Comparison of ENCODE assay signal across 28 mouse cellular contexts in the genomic region with DNA sequence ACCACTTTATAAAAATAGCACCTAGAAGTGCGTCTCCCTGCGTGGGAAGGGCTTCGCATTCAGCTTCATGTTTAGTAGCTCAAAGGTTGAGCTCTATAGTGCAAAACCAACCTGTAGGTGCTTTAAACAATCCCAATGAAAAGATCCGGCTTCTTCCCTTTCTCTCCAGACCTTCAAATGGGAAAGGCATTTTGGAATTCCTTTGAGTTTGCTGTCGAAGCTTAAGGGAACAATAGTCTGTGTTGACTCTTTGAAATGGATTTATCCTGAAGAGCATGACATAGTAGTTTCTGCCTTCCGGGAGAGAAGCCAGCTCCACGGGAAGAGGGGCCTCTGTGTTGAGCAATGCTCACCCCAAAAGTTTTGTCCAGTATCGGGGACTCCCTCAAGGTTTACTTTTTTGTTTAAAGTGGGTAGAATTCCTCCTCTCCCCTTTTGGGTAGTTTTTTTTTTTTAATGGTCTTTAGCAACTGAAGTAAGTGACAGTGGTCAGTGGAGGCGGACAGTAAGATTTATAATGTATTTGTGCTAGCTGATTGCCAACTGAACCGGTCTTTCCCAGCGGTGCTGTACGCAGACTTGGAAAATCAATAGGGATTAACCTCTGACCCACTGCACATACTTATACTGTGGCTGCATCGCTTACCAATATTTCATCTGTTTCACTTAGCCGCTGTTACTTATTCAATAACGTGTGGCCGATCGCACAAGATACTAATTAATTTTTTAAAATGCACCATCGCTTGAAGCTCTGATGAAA.
DNase-seq lines count a peak whose midpoint lies in the region; ATAC-seq lines count a peak whose summit lies in the region.
"Had no signal": no experiment of that assay in that cellular context is flagged by ENCODE, and none has a peak within 500 bp of the region (broad histone marks: within the 10 kb centered on the region; RNA-seq: fewer than 3 reads in every experiment).

No protein-coding gene starts in this region.

- intact Hi-C loops in left cerebral cortex, postnatal 4 days (cut with DNase I), result no loop called here

- no peaks in the 10 kb centered on the region for H3K36me3 ChIP-seq in midbrain, embryonic 11.5 days (ENCODE audit: control insufficient read depth, insufficient read depth, low read length)
- H3K36me3 ChIP-seq in midbrain, embryonic 16.5 days (ENCODE audit: control insufficient read depth, insufficient read depth, low read length), result no peaks in the 10 kb centered on the region
- no peaks in the 10 kb centered on the region for H3K36me3 ChIP-seq in hindbrain, embryonic 10.5 days
- H3K36me3 ChIP-seq: G1E; heart, embryonic 12.5 days; hindbrain, embryonic 15.5 days; midbrain, embryonic 13.5 days had no signal

- ATAC-seq in midbrain, embryonic 11.5 days (ENCODE audit: low FRiP score), result peak; percentile 22; the same call in 1 of the 2 replicates
- no peak for ATAC-seq in midbrain, embryonic 16.5 days
- ATAC-seq: forebrain, embryonic 14.5 days; inflammation-experienced regulatory T-cells, adult 6 months; midbrain, embryonic 13.5 days had no signal

- peaks cover 9% of the 10 kb centered on the region for H3K4me1 ChIP-seq in midbrain, embryonic 11.5 days (ENCODE audit: control insufficient read depth, insufficient read depth, low read length)
- H3K4me1 ChIP-seq in midbrain, embryonic 16.5 days (ENCODE audit: control insufficient read depth, insufficient read depth, low read length), result peaks cover 9% of the 10 kb centered on the region
- H3K4me1 ChIP-seq in hindbrain, embryonic 10.5 days (replicated peaks), result peaks cover 26% of the 10 kb centered on the region

- no peaks in the 10 kb centered on the region for H3K27me3 ChIP-seq in midbrain, embryonic 11.5 days (ENCODE audit: control insufficient read depth, insufficient read depth, low read length)
- no peaks in the 10 kb centered on the region; the same call in 1 of the 2 replicates for H3K27me3 ChIP-seq in midbrain, embryonic 16.5 days (ENCODE audit: control insufficient read depth, insufficient read depth, low read depth, low read length)
- H3K27me3 ChIP-seq in hindbrain, embryonic 10.5 days (ENCODE audit: insufficient read depth, poor library complexity, severe bottlenecking), result no peaks in the 10 kb centered on the region
- H3K27me3 ChIP-seq: heart, embryonic 12.5 days had no signal

- 33% methylated on average over 18 of the region's 18 CpGs for WGBS in midbrain, embryonic 11.5 days
- 23% methylated on average over 18 of the region's 18 CpGs for WGBS in midbrain, embryonic 16.5 days
- WGBS in hindbrain, embryonic 10.5 days, result 65% methylated on average over 18 of the region's 18 CpGs

- DNase-seq in midbrain, embryonic 11.5 days (ENCODE audit: low spot score, missing footprints), result peak; percentile 89
- peak; percentile 73 for DNase-seq in R1 (ENCODE audit: low read depth, low spot score)
- DNase-seq in fat pad, adult 2 months (ENCODE audit: extremely low read depth, low read depth, low spot score), result peak; percentile 37
- peak; percentile 67 for DNase-seq in mesoderm, embryonic 11.5 days (ENCODE audit: low read depth, low spot score)
- DNase-seq in left cerebral cortex, postnatal 4 days, result no peak
- no peak for DNase-seq in hindbrain, embryonic 10.5 days (ENCODE audit: low spot score)
- DNase-seq: adrenal gland, postnatal 36 days; B cell, adult 2 months; cerebellum, adult 18-20 months; cerebellum, postnatal 10 days; gastrocnemius, postnatal 25 days; heart, adult 2 months; kidney, adult 18-20 months; kidney, postnatal 4 days; lung, adult 2 months; lung, postnatal 10 days; right cerebral cortex, adult 18-20 months; right cerebral cortex, postnatal 4 days; thymus, adult 18-20 months; thymus, postnatal 25 days had no signal

- no peak overlapping the region for H3K9ac ChIP-seq in midbrain, embryonic 11.5 days (ENCODE audit: low read length)
- H3K9ac ChIP-seq in midbrain, embryonic 16.5 days (ENCODE audit: low read depth, low read length), result no peak overlapping the region
- H3K9ac ChIP-seq: heart, embryonic 12.5 days; hindbrain, embryonic 15.5 days; midbrain, embryonic 13.5 days had no signal

- H3K27ac ChIP-seq in midbrain, embryonic 11.5 days (ENCODE audit: low read depth, low read length), result no peak overlapping the region
- no peak overlapping the region for H3K27ac ChIP-seq in midbrain, embryonic 16.5 days (ENCODE audit: low read length)
- no peak overlapping the region for H3K27ac ChIP-seq in hindbrain, embryonic 10.5 days
- H3K27ac ChIP-seq: heart, adult 2 months; hindbrain, embryonic 15.5 days; midbrain, embryonic 13.5 days; stomach, postnatal 0 days had no signal

- H3K4me2 ChIP-seq in midbrain, embryonic 11.5 days, result no peak overlapping the region; the same call in 1 of the 2 replicates
- H3K4me2 ChIP-seq in midbrain, embryonic 16.5 days (ENCODE audit: low read length), result no peak overlapping the region
- H3K4me2 ChIP-seq: heart, embryonic 12.5 days; hindbrain, embryonic 15.5 days; midbrain, embryonic 13.5 days had no signal

- H3K9me3 ChIP-seq in midbrain, embryonic 11.5 days (ENCODE audit: control insufficient read depth, low read length), result no peaks in the 10 kb centered on the region
- no peaks in the 10 kb centered on the region for H3K9me3 ChIP-seq in midbrain, embryonic 16.5 days (replicated peaks; ENCODE audit: control insufficient read depth, low read length, poor library complexity, severe bottlenecking)
- H3K9me3 ChIP-seq in hindbrain, embryonic 10.5 days, result no peaks in the 10 kb centered on the region
- H3K9me3 ChIP-seq: heart, embryonic 12.5 days; hindbrain, embryonic 15.5 days; midbrain, embryonic 13.5 days had no signal

- H3K4me3 ChIP-seq in midbrain, embryonic 11.5 days (ENCODE audit: low read depth, low read length), result no peak overlapping the region
- H3K4me3 ChIP-seq in midbrain, embryonic 16.5 days (ENCODE audit: low read depth, low read length), result no peak overlapping the region
- no peak overlapping the region for H3K4me3 ChIP-seq in hindbrain, embryonic 10.5 days
- H3K4me3 ChIP-seq: heart, adult 2 months; heart, embryonic 12.5 days; hindbrain, embryonic 15.5 days; midbrain, embryonic 13.5 days had no signal

Comparison
In these comparisons a context has a peak if more than half of its experiments do, and no peak if none do; other contexts are left out.
1. DNase-seq: peak in midbrain, embryonic 11.5 days (single experiment), R1 (single experiment), fat pad, adult 2 months (single experiment) and mesoderm, embryonic 11.5 days (single experiment); none in left cerebral cortex, postnatal 4 days (single experiment) and hindbrain, embryonic 10.5 days (single experiment).